Mouse (Mus musculus): ENCODE measurements at regions not wholly inside any gene's neighbourhood (a gene's known extent, or its start where the extent isn't known, plus 50 kb on each side); places are given as distances from the start of the nearest gene placed in this dataset.

DNA sequence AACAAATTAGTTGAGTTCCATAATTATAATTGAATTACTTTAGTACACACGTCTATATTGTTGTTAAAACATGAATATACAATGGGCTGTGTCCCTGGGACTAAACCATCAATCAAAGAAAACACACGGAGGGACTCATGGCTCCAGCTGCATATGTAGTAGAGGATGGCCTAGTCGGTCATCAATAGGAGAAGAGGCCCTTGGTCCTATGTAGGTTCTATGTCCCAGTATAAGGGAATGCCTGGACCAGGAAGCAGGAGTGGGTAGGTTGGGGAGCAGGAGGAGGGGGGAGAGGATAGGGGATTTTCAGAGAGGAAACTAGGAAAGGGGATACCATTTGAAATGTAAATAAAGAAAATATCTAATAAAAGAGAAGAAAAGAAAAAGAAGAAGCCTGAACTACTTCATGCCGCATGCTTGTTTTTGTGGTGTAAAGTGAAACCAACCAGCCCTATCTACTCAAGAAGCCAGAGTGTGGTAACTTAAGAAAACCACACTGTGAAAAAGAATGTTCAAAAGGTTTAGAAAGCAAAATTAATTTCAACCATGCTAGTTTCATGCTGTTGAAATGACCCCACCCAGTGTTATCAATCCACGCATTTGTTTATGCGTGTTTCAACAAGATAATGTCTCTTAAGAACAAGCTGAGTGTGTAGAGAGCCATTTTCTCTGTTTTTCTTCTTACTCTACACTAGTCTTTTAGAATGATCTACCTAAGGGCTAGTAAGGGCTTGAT is 134.4 kb upstream of the Itga4 start:
- no peak for TF ChIP-seq CTCF (IDR thresholded peaks at IDR 0.05; ENCODE audit: control insufficient read depth, insufficient read depth, insufficient read length)
- no peak for TF ChIP-seq USF1 (IDR thresholded peaks at IDR 0.05; ENCODE audit: low read depth)
- TF ChIP-seq MYOG (IDR thresholded peaks at IDR 0.05; ENCODE audit: control insufficient read depth, extremely low read depth, insufficient read length), result no peak
- TF ChIP-seq MYOD1 (IDR thresholded peaks at IDR 0.05; ENCODE audit: control insufficient read depth, insufficient read length, low read depth), result no peak

Measured in C2C12 (cell line).